Mouse (Mus musculus): ENCODE data around the gene Lima1.

Gene Lima1

DNA sequence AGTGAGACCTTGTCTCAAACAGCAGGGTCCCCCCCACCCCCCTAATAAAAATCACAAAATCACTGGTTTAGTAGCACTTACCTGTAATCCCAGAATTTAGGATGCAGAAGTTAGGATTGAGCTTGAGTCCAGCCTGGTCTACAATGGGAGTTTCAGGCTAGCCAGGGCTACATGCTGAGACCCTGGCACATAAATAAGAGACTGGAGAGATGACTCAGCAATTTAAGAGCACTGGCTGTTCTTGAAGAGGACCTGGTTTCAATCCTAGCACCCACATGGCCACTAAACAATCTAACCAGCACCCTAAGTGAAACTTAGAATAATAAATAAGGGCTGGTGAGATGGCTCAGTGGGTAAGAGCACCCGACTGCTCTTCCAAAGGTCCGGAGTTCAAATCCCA is 144.1 kb downstream of the Lima1 start:
- DNase-seq, result no peak

DNA sequence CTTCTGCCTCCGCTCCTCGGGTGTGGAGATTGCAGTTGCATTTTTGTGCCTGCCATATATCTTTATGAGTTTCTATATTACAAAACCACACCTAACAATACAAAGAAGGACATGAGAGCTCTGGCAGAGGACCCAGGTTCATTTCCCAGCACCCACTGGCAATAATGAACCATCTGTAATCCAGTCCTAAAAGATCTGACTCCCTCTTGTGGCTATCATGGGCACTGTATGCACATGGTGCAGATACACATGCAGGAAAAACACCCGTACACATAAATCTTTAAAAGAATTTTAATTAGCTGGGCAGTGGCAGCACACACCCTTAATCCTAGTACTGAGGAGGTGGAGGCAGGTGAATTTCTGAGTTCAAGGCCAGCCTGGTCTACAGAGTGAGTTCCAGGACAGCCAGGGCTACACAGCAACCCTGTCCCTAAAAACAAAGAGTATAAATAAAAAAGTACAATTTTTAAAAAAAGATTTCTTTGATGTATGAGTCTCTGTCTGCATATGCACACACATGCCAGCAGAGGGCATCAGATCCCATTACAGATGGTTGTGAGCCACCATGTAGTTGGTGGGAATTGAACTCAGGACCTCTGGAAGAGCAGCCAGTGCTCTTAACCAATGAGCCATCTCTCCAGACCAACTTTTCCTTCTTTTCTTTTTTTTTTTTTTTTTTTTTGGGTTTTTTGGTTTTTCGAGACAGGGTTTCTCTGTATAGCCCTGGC is 146.0 kb downstream of the Lima1 start:
- no peak for DNase-seq
